14 mouse cellular contexts compared by ENCODE assay signal in the genomic region with DNA sequence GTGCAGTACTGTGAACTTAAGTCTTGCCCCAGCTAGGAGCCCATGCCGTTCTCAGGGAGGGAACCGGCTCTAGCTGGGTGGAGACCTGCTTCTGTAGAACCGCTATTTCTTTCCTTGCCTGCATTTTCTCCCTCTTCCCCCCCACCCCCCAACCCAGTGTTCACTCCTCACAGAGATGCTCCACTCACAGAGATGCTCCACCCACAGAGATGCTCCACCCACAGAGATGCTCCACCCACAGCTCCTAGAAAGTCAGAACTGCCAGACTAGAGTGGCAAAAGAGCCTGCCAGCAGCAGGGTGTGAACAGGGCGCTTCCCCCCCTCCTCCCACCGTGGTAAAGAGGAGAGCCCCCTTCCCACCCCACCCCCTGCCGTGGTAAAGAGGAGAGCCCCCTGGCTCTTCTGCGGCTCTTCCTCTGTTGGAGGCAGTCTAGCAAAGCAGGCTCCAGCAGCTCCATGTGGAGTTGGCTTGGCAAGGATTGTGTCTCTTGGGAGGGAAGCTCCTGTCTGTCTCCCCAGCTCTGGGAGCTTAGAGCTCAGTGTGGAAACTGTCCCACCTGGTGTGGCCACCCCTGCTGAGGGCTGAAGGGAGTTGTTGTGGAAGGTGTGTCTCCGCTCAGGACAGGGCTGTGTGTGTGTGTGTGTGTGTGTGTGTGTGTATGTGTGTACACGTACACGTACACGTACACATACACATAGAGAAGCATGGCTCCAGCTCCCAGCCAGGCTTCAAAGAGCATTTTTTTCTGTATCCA. TPM values are rescaled to one million over a fixed set of nuclear protein-coding genes. Genes with fewer than 3 reads are reported as not detected.
A peak's percentile ranks its signal among the peaks of the same experiment; 100 is the strongest.
DNase-seq lines count a peak whose midpoint lies in the region; ATAC-seq and TF ChIP-seq lines count a peak whose summit lies in the region.
"Had no signal": no experiment of that assay in that cellular context is flagged by ENCODE, and none has a peak within 500 bp of the region (broad histone marks: within the 10 kb centered on the region; RNA-seq: fewer than 3 reads in every experiment).

No protein-coding gene starts in this region.

- no peak overlapping the region for H3K4me3 ChIP-seq in forebrain, postnatal 0 days (ENCODE audit: low read depth, low read length)
- no peak overlapping the region for H3K4me3 ChIP-seq in forebrain, embryonic 12.5 days (replicated peaks)
- no peak overlapping the region for H3K4me3 ChIP-seq in liver, embryonic 11.5 days (ENCODE audit: low read depth, low read length)
- no peak overlapping the region for H3K4me3 ChIP-seq in liver, embryonic 12.5 days
- no peak overlapping the region for H3K4me3 ChIP-seq in embryonic facial prominence, embryonic 14.5 days (ENCODE audit: low read depth, low read length)
- H3K4me3 ChIP-seq: liver, embryonic 13.5 days; midbrain, embryonic 13.5 days; neural tube, embryonic 12.5 days had no signal

- H3K4me2 ChIP-seq in forebrain, postnatal 0 days (ENCODE audit: low read depth), result no peak overlapping the region
- no peak overlapping the region for H3K4me2 ChIP-seq in forebrain, embryonic 12.5 days
- no peak overlapping the region for H3K4me2 ChIP-seq in liver, embryonic 11.5 days
- no peak overlapping the region for H3K4me2 ChIP-seq in liver, embryonic 12.5 days
- no peak overlapping the region for H3K4me2 ChIP-seq in embryonic facial prominence, embryonic 14.5 days (ENCODE audit: low read depth, low read length)
- H3K4me2 ChIP-seq: liver, embryonic 13.5 days; midbrain, embryonic 13.5 days; neural tube, embryonic 12.5 days had no signal

- ATAC-seq in forebrain, postnatal 0 days, result peak; percentile 27; the same call in 1 of the 2 replicates
- ATAC-seq in forebrain, embryonic 12.5 days (ENCODE audit: low FRiP score), result no peak
- ATAC-seq in liver, embryonic 11.5 days (replicated peaks; ENCODE audit: low FRiP score), result peak; percentile 39; the same call in 1 of the 2 replicates
- ATAC-seq in liver, embryonic 12.5 days, result no peak
- ATAC-seq in embryonic facial prominence, embryonic 14.5 days (ENCODE audit: low read depth), result peak; percentile 27
- 0 out of 2 replicates have a peak, but pooled peaks have one; percentile 46 for ATAC-seq in megakaryocyte progenitor cell, adult 5-6 weeks (replicated peaks; ENCODE audit: poor library complexity)
- ATAC-seq: hindbrain, embryonic 16.5 days; midbrain, embryonic 13.5 days had no signal

- WGBS in forebrain, postnatal 0 days, result 71% methylated on average over 11 of the region's 11 CpGs
- 75% methylated on average over 11 of the region's 11 CpGs for WGBS in forebrain, embryonic 12.5 days
- WGBS in liver, embryonic 11.5 days, result 79% methylated on average over 11 of the region's 11 CpGs
- WGBS in liver, embryonic 12.5 days (ENCODE audit: insufficient replicate concordance), result 75% methylated on average over 11 of the region's 11 CpGs
- WGBS in embryonic facial prominence, embryonic 14.5 days, result 75% methylated on average over 10 of the region's 11 CpGs

- H3K27me3 ChIP-seq in forebrain, postnatal 0 days (ENCODE audit: insufficient read depth, low read length), result no peaks in the 10 kb centered on the region
- no peaks in the 10 kb centered on the region for H3K27me3 ChIP-seq in forebrain, embryonic 12.5 days
- H3K27me3 ChIP-seq in liver, embryonic 11.5 days (replicated peaks; ENCODE audit: control insufficient read depth, insufficient read depth, low read length), result no peaks in the 10 kb centered on the region
- H3K27me3 ChIP-seq in liver, embryonic 12.5 days (replicated peaks), result no peaks in the 10 kb centered on the region
- H3K27me3 ChIP-seq in embryonic facial prominence, embryonic 14.5 days (replicated peaks; ENCODE audit: control insufficient read depth, insufficient read depth, low read length), result no peaks in the 10 kb centered on the region
- H3K27me3 ChIP-seq: liver, embryonic 13.5 days; midbrain, embryonic 13.5 days; neural tube, embryonic 12.5 days had no signal

- TF ChIP-seq CTCF in forebrain, postnatal 0 days (IDR thresholded peaks at IDR 0.05; ENCODE audit: low read depth), result no peak

- H3K27ac ChIP-seq in forebrain, postnatal 0 days (ENCODE audit: low read depth, low read length), result no peak overlapping the region
- no peak overlapping the region for H3K27ac ChIP-seq in forebrain, embryonic 12.5 days
- no peak overlapping the region for H3K27ac ChIP-seq in liver, embryonic 11.5 days (ENCODE audit: low read depth, low read length)
- no peak overlapping the region for H3K27ac ChIP-seq in liver, embryonic 12.5 days
- no peak overlapping the region; the same call in 1 of the 2 replicates for H3K27ac ChIP-seq in embryonic facial prominence, embryonic 14.5 days (replicated peaks; ENCODE audit: low read depth, low read length)
- H3K27ac ChIP-seq: liver, embryonic 13.5 days; midbrain, embryonic 13.5 days; neural tube, embryonic 12.5 days had no signal

- peak; percentile 43 for DNase-seq in forebrain, postnatal 0 days
- no peak for DNase-seq in liver, embryonic 11.5 days (ENCODE audit: low spot score)
- peak; percentile 48 for DNase-seq in embryonic facial prominence, embryonic 14.5 days (ENCODE audit: low spot score)
- no peak for DNase-seq in urinary bladder, postnatal 10 days (ENCODE audit: low spot score)
- no peak for DNase-seq in urinary bladder, postnatal 36 days (ENCODE audit: low spot score in 2 of 2)
- DNase-seq: adrenal gland, adult 2 months; liver, embryonic 13.5 days; retina, postnatal 1 day had no signal

- no peaks in the 10 kb centered on the region for H3K4me1 ChIP-seq in forebrain, postnatal 0 days (ENCODE audit: insufficient read depth)
- H3K4me1 ChIP-seq in forebrain, embryonic 12.5 days, result no peaks in the 10 kb centered on the region
- H3K4me1 ChIP-seq in liver, embryonic 11.5 days (replicated peaks; ENCODE audit: control insufficient read depth, insufficient read depth, low read length), result 0 out of 2 replicates have a peak, but pooled peaks cover 2% of the 10 kb centered on the region
- H3K4me1 ChIP-seq in liver, embryonic 12.5 days, result no peaks in the 10 kb centered on the region
- peaks cover 3% of the 10 kb centered on the region; the same call in 1 of the 2 replicates for H3K4me1 ChIP-seq in embryonic facial prominence, embryonic 14.5 days (ENCODE audit: control insufficient read depth, insufficient read depth, low read length)
- H3K4me1 ChIP-seq: midbrain, embryonic 13.5 days; neural tube, embryonic 12.5 days had no signal

- no peaks in the 10 kb centered on the region for H3K9me3 ChIP-seq in forebrain, postnatal 0 days (ENCODE audit: low read length)
- H3K9me3 ChIP-seq in forebrain, embryonic 12.5 days, result no peaks in the 10 kb centered on the region
- no peaks in the 10 kb centered on the region for H3K9me3 ChIP-seq in liver, embryonic 11.5 days (ENCODE audit: control insufficient read depth, low read length)
- no peaks in the 10 kb centered on the region for H3K9me3 ChIP-seq in liver, embryonic 12.5 days (replicated peaks)
- H3K9me3 ChIP-seq in embryonic facial prominence, embryonic 14.5 days (ENCODE audit: control insufficient read depth, low read length), result no peaks in the 10 kb centered on the region
- H3K9me3 ChIP-seq: liver, embryonic 13.5 days; midbrain, embryonic 13.5 days; neural tube, embryonic 12.5 days had no signal

- H3K9ac ChIP-seq in forebrain, postnatal 0 days, result no peak overlapping the region
- no peak overlapping the region for H3K9ac ChIP-seq in forebrain, embryonic 12.5 days
- no peak overlapping the region for H3K9ac ChIP-seq in liver, embryonic 11.5 days (ENCODE audit: low read depth, low read length)
- H3K9ac ChIP-seq in liver, embryonic 12.5 days, result no peak overlapping the region
- H3K9ac ChIP-seq in embryonic facial prominence, embryonic 14.5 days (ENCODE audit: low read depth, low read length), result no peak overlapping the region
- H3K9ac ChIP-seq: liver, embryonic 13.5 days; midbrain, embryonic 13.5 days; neural tube, embryonic 12.5 days had no signal

- peaks cover 46% of the 10 kb centered on the region for H3K36me3 ChIP-seq in forebrain, postnatal 0 days (ENCODE audit: insufficient read depth)
- H3K36me3 ChIP-seq in forebrain, embryonic 12.5 days (replicated peaks), result peaks cover 64% of the 10 kb centered on the region
- H3K36me3 ChIP-seq in liver, embryonic 11.5 days (ENCODE audit: control insufficient read depth, insufficient read depth, low read length), result peaks cover 32% of the 10 kb centered on the region
- H3K36me3 ChIP-seq in liver, embryonic 12.5 days, result peaks cover 65% of the 10 kb centered on the region
- peaks cover 64% of the 10 kb centered on the region for H3K36me3 ChIP-seq in embryonic facial prominence, embryonic 14.5 days (ENCODE audit: control insufficient read depth, insufficient read depth, low read length)

RNA-seq across cellular contexts. Expression of a gene that starts 41.9 kb away (rescaled TPM):
- total RNA-seq in forebrain, postnatal 0 days (2014; rRNA removed), result 176 and 191 TPM in 2 replicates
- 28.9 and 29.4 TPM in 2 replicates for polyA plus RNA-seq in forebrain, postnatal 0 days (2015; fragmentation: Nextera tagmentation; extraction: Ambion mirVana)
- polyA plus RNA-seq in forebrain, embryonic 12.5 days (2016; fragmentation: Nextera tagmentation; extraction: Ambion mirVana), result 20.9 and 21.8 TPM in 2 replicates
- polyA plus RNA-seq in liver, embryonic 11.5 days (2014; fragmentation: Nextera tagmentation; extraction: Ambion mirVana), result 9.3 and 10.9 TPM in 2 replicates
- polyA plus RNA-seq in liver, embryonic 12.5 days (2016; fragmentation: Nextera tagmentation; extraction: Ambion mirVana), result 17.6 and 18.2 TPM in 2 replicates
- polyA plus RNA-seq in embryonic facial prominence, embryonic 14.5 days (2014; fragmentation: Nextera tagmentation; extraction: Ambion mirVana), result 21.2 and 21.9 TPM in 2 replicates
- 81.2 and 89.4 TPM in 2 replicates for total RNA-seq in megakaryocyte progenitor cell, adult 5-6 weeks (2015)
- total RNA-seq in megakaryocyte progenitor cell, adult 5-6 weeks (2017), result 103 and 120 TPM in 2 replicates

Comparison
In these comparisons a context has a peak if more than half of its experiments do, and no peak if none do; other contexts are left out.
1. ATAC-seq: peak in forebrain, postnatal 0 days (single experiment), liver, embryonic 11.5 days (single experiment), embryonic facial prominence, embryonic 14.5 days (single experiment) and megakaryocyte progenitor cell, adult 5-6 weeks (single experiment); none in forebrain, embryonic 12.5 days (single experiment) and liver, embryonic 12.5 days (single experiment).
2. DNase-seq: peak in forebrain, postnatal 0 days (single experiment) and embryonic facial prominence, embryonic 14.5 days (single experiment); none in liver, embryonic 11.5 days (single experiment), urinary bladder, postnatal 10 days (single experiment) and urinary bladder, postnatal 36 days (0 of 2).